Mouse (Mus musculus) small intestine, adult 2 months (tissue): ENCODE measurements around the gene Tmem144.

ENCODE experiments used
- CTCF ChIP-seq: fragments of 200-500 bp; IDR thresholded peaks from 2 replicates; pipeline ENCODE4 v1.5.1; 2012; ENCODE audit warnings: low read depth, mild to moderate bottlenecking, control low read depth, inconsistent platforms, low read length, moderate library complexity, mixed read lengths; ENCODE audit not compliant: insufficient replicate concordance, insufficient read length; ENCODE audit errors: extremely low read depth
- POLR2A ChIP-seq: fragments of 200-500 bp; IDR thresholded peaks from 2 replicates; pipeline ENCODE4 v1.6.1; 2012; ENCODE audit warnings: low read depth, mild to moderate bottlenecking, control low read depth, inconsistent platforms, low read length, moderate library complexity

DNA sequence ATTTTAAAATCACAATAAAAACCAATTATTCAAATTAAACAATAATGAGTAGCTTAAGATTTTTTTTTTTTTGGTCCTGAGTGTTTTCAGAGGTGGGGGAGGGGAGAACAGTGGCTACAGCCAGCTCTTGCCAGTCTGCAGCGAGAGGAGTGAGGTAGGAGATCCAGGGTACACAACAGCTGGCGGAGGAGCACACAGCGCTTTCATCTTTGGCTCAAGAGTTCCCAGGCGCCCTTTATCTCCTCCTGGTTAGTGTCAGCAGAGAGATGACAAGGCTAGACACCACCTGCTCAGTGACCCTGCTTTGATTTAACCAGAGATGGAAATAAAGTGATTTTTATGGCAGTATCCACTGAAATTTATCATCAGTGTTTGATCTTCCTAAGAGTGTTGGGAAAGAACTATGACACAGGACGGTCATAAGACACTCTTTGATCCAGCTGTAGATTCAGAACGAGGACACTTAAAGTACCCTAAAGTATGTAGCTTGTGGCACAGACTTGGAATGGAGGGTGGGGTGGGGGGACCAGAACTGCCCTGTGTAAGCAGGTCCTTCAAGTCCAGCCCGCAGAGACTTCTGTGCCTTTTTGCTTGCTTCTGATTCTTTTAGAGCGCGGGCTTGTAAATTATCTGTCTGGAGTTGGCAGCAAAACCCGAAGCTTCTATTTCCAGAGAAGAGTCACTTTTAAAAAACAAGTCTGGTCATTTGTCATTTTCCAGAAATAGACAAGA lies 68.8 kb downstream of the Tmem144 start:
- TF ChIP-seq CTCF (no peak), POLR2A (no peak)
